Mouse (Mus musculus) 416B (cell line): Measurements from ENCODE around the gene Mau2.

Experiments
- DNase-seq: peaks from one replicate; pipeline ENCODE4 v3.0.0; 2011; ENCODE audit warnings: low read depth

The Mau2 gene

GRCm38 (mm10) chr8:69973442-69974161 is 68.9 kb downstream of the Mau2 start:
- DNase-seq, result peak; percentile 41

GRCm38 (mm10) chr8:69973063-69973441 is 69.5 kb downstream of the Mau2 start:
- no peak for DNase-seq

DNA sequence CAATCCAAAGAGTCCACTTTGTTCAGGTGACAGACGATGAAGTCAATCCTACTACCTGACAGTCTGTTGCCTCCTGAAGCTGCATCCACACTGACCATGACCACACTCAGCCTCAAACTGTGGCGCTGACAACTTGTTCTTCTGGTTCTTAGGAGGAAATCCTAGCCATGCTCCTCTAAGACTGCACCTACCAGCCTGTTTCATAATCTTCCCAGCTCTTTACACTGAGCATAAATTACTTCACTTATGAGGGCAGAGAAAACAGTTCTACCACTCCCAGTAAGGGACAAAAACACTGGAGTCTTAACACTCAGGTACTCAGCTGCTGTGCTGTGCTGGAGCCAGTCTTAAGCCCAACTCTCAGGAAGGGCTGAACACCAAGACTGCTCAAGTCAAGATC is 71.7 kb downstream of the Mau2 start:
- DNase-seq, result no peak

GRCm38 (mm10) chr8:69967291-69967933 is 75.1 kb downstream of the Mau2 start:
- DNase-seq, result no peak
